Mouse (Mus musculus): ENCODE data around the gene Nfam1.

GRCm38 (mm10) chr15:83071752-83072151, 38.6 kb upstream of the Nfam1 start:
- TF ChIP-seq CTCF (IDR thresholded peaks at IDR 0.05; ENCODE audit: insufficient read depth, low read depth, low read length) (no peak), POLR2A (IDR thresholded peaks at IDR 0.05; ENCODE audit: insufficient read depth, low read depth, low read length) (no peak)

Data from olfactory bulb, adult 2 months (tissue).